Mouse (Mus musculus) myocyte (in vitro differentiated cells): Measurements from ENCODE around the gene Hsf2bp.

ENCODE experiments used
- CEBPB ChIP-seq: IDR thresholded peaks from 2 replicates; pipeline ENCODE4 v1.6.1; 2011; ENCODE audit warnings: mild to moderate bottlenecking, moderate library complexity; ENCODE audit not compliant: poor library complexity, insufficient read depth, severe bottlenecking
- E2F4 ChIP-seq: IDR thresholded peaks from one replicate; pipeline ENCODE4 v1.6.1; 2011; ENCODE audit warnings: mild to moderate bottlenecking, control low read depth, moderate library complexity; ENCODE audit not compliant: insufficient read depth
- MYOD1 ChIP-seq, 3 experiments: IDR thresholded peaks; one replicate each; pipeline ENCODE4 v1.6.1; 2011; ENCODE audit warnings: control low read depth in 2 of 3, low read depth in 2 of 3, mild to moderate bottlenecking in 2 of 3, moderate library complexity in 1 of 3; ENCODE audit not compliant: insufficient read length in 2 of 3, control insufficient read depth in 1 of 3

DNA sequence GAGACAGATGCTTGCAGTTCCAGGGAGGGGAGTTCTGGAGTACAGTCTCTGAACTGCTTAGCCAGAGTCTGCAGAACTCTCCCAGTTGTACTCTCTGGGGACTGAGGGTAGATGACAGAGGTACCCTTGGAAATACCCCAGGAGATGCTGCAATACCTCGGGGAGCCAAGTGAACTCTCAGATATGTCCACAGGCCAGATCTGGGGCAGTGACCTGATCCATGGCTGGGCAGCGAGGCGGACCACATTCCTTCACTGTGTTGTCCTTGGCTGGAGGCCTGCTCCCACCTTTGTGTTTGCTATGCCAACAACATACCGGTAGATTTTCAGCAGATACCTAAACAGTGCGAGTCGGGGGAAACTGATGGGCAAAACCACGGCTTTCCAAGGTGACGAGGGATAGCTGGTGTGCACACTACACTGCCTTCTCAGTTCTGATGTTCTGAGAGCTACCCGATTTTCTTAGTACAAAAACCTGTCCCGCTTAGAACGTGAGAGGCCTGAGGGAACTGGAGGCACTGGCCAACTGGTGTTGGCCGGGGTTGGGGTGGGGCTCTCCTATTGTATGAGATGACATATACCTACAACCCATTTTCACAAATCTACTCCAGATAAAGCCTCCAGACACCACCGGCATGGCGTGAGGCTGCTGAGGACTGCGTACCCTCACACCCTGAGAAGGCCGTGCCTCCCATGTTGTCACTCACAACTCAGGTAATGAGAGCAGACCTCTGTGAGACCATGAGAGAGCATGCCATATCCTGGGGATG is 96.7 kb downstream of the Hsf2bp start:
- TF ChIP-seq MYOD1 (IDR thresholded peaks at IDR 0.05; ENCODE audit: control insufficient read depth in 1 of 3, insufficient read length in 2 of 3, low read depth in 2 of 3) (no peak), E2F4 (no peak), CEBPB (no peak)
